Mouse (Mus musculus): ENCODE measurements around the gene Hist2h2ac.
"Not testable (repeated sequence)": the region's sequence is repeated elsewhere in the genome, so short reads cannot be mapped to it uniquely, and the experiment has no call there.

Hist2h2ac gene

GRCm38 (mm10) chr3:96226695-96227648, 6.3 kb upstream of the Hist2h2ac start:
- DNase-seq: no peak

GRCm38 (mm10) chr3:96225421-96225820, 4.7 kb upstream of the Hist2h2ac start:
- DNase-seq: peak in 1 of 2 experiments; percentile 33

GRCm38 (mm10) chr3:96222774-96223173, 2.1 kb upstream of the Hist2h2ac start:
- DNase-seq: no peak

DNA sequence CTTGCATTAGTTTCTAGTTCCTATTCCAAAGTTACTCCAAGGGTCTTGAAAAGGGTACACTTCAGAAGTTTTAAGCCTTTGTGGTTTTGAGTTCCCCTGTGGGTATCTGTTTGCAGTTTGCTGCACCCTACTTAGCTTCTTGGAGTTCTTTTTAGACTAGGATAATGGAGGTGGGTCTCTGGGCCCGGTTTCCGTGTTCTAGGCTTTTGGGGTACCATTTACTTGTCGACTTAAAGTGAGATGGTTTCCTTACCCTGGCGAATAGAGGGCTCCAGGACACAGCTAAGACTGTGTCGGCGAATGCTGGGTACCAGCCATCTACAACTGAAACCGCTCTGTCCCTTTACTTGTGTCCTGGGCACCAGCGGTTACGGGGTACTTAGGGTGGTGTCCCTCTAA, 959 bp upstream of the Hist2h2ac start:
- peak in 1 of 2 experiments; percentile 32 for DNase-seq

DNA sequence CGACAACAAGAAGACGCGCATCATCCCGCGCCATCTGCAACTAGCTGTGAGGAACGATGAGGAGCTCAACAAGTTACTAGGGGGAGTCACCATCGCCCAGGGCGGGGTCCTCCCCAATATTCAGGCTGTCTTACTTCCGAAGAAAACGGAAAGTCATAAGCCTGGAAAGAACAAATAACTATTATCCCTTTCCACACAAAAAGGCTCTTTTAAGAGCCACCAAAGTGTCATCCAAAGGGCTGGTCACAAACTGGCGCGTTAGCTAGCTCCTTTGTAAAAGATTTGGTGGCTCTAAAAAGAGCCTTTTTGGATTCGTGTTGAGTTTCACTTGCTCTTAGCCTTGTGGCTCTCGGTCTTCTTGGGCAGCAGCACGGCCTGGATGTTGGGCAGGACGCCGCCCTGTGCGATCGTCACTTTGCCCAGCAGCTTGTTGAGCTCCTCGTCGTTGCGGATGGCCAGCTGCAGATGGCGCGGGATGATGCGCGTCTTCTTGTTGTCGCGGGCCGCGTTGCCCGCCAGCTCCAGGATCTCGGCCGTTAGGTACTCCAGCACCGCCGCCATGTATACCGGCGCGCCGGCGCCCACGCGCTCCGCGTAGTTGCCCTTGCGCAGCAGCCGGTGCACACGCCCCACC, 432 bp downstream of the Hist2h2ac start:
- DNase-seq: not testable (repeated sequence)

- DNase-seq: peak; percentile 75 to 89
These were observed 984 bp downstream of the Hist2h2ac start, which contains the start of the genes Bola1 and Hist2h2ab for GRCm38 (mm10) chr3:96219661-96220130. Gene Bola1, minus strand, starts transcription at chr3:96219709. Gene Hist2h2ab, plus strand, starts transcription at chr3:96219865.

DNA sequence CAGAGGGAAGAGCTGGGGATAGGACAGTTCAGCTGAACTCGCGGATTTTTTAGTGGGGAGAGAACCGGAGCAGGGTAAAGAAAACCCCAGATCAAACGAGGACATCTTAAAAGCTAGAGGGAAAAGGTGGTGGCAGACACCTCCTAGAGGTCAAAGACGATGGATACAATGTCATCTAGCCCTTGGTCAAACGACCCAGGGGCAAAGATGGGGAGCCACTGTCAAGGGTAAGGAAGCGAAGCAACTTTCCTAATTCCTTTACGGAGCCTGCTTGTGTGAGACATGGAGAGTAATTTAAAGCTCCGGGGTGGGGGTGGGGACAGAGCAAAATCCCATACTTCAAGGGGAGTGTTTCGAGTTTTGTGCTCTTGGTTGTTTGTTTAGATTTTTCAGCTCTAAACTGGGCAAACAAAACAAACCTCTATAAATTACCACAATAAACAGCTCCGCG, 1.5 kb downstream of the Hist2h2ac start:
- peak in 1 of 2 experiments; percentile 31 for DNase-seq

DNA sequence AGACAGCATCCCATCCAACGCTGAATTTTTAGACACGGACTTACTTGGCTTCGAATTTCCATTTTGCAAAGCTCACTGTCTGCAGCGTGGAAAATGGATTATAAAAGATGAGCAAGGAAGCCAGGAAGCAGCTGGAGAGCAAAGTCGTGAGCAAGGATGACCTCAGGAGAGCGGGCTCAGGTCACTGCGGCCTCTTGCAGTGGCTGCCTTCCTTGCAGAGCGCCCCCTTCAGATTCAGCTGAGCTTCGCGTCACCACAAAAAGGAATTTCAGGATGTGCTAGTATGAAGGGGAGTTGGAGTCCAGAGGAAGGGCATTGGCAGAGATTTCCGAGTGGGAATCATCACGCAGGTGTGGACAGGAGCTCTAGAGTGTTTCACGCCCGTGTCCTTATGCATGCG, 11.4 kb downstream of the Hist2h2ac start:
- DNase-seq: peak in 1 of 2 experiments; percentile 56

- DNase-seq: no peak
These were observed 12.9 kb downstream of the Hist2h2ac start for GRCm38 (mm10) chr3:96207819-96208218.

DNA sequence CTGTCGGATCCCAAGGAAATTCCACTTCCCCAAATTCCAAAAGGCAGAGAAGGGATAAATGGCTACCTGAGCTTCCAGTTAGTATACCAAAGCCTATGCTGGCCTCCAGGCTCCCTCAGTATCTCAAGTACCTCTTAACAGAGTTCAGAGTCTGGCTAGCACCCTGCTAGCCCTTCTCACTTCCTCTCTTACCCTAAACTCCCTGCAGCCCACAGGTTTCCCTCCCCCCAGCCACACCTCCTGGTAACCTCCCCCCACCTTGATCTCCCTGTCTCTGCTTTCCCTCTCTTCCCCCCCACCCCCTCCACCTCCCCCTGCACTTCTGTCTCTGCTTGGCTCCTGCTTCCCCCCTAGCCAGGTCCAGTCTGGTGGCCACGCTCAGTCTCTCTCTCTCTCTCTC, 20.9 kb downstream of the Hist2h2ac start:
- DNase-seq: no peak

GRCm38 (mm10) chr3:96198601-96199251, 22.0 kb downstream of the Hist2h2ac start:
- DNase-seq: not testable (repeated sequence)

- DNase-seq: no peak
These were observed 22.5 kb downstream of the Hist2h2ac start for GRCm38 (mm10) chr3:96198181-96198580.

GRCm38 (mm10) chr3:96197129-96197749, 23.4 kb downstream of the Hist2h2ac start:
- DNase-seq: peak; percentile 93 to 94

DNA sequence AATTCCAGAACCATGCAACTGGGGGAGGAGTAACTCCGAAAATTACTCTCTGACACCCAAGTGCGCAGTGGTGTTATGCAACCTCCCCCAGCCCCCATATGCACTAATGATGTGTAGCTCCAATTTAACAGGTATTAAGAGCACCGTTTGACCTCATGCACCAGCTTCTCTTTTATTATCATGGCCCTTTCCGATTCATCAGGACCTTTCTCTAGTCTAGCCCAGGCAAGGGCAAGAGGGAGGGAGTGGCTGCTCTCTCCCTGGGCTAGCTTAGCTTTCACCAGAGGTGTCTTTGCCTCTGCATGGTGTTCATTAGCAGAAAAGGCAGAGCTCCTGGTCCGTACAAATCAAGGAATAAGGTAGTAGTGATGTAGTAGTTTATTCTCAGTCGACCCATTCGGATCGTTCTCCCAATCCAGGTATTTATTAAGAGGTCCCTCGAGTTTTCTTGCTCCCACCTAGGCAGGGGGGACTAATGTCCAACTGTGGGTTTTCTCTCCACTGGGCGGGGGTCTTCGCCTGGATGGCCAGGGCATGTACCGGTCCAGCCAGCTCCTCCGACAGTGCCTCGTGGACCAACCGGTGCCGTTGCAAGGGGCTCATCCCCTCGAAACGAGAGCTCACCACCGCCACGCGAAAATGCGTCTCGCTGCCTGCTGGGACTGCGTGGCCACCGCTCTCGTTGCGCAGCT, 24.1 kb downstream of the Hist2h2ac start:
- no peak for DNase-seq

DNA sequence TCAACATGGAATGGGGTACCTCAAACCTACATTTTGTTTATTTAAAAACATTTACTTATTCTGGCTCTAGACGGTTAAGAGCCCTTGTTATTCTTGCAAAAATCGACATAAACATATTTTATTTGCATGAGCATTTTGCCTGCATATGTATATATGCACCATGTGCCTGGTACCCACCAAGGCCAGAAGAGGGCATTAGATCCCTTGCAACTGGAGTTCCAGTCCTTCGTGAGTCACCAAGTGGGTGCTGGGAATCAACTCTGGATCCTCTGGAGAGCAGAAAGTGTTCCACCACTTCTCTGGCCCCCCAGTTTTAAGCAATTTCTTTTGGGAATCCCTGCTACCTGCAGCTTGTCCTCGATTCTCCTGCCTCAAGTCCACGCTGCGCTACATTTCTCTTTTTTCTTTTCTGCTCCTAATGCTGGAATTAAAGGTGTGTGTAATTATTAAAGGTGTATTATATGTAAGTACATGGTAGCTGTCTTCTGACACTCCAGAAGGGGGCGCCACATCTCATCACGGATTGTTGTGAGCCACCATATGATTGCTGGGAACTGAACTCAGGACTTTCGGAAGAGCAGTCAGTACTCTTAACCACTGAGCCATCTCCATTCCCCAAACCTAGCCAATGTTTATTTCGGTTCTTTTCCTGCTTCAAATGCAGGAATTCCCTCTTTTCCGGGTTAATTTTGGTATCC, 24.9 kb downstream of the Hist2h2ac start:
- DNase-seq: peak in 1 of 2 experiments; percentile 29

GRCm38 (mm10) chr3:96194966-96195365, 25.7 kb downstream of the Hist2h2ac start:
- DNase-seq: no peak

DNA sequence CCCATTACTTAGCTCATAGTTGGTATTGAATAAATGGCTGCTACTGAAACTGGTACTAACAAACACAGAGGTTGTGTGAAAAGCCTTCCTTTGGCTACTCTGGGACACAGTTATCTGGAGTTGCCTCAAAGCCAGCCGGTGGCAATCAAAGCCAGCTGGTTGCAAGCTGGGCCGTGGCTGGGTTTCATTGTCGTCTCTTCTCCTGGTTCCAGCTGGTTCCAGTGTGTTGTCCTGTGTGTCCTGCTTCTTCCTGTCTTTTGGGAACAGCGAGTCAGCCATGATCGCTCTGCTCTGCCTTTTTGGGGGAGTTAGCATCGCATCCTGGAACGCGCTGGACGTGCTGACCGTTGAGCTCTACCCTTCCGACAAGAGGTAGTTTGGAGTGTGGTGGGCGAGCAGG, 27.7 kb downstream of the Hist2h2ac start:
- DNase-seq: no peak

DNA sequence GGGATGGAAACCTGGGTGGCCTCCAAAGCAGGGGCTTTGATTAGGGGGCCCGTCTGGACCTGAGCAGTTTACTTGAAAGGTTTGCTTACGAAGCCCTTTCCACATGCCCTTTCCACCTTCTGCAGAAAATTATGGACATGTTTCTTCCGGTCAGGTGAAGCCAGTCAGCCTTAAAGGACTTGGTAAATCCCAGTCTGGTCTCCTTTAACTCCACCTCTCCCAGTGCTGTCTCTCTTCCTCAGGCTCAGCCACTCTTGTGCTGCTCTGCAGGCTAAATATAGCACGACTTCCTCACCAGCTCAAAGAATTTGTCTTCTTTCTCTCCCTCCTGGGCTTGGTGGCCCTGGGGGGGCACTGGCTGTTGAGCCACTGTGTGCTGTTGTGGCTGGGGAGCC, 38.3 kb downstream of the Hist2h2ac start:
- peak; percentile 18 to 37 for DNase-seq

- no peak for DNase-seq
These were observed 38.9 kb downstream of the Hist2h2ac start for GRCm38 (mm10) chr3:96181510-96182381.

Measured in kidney, postnatal 36 days (tissue).